Mouse (Mus musculus) left cerebral cortex, postnatal 14 days (tissue): ENCODE data around the gene Lamb2. TPM values are rescaled to one million over a fixed set of nuclear protein-coding genes. Genes with fewer than 3 reads are reported as not detected.
A peak's percentile ranks its signal among the peaks of the same experiment; 100 is the strongest.

ENCODE experiments used
- DNase-seq, 2 experiments: peaks; one replicate each; pipeline ENCODE4 v3.0.0; 2021 to 2022; ENCODE audit warnings: low spot score in 2 of 2, mixed read lengths in 1 of 2
- intact Hi-C: fragments of 180-260 bp; cut with DNase I; formaldehyde crosslinking; loops from one replicate; pipeline ENCODE4 v1.15.1; 2025
- total RNA-seq, 2 experiments: library from RNA; stranded (reverse); gene quantifications; 2 replicates each; pipeline ENCODE4 v1.2.3; 2021

The Lamb2 gene
- total RNA-seq, 2 experiments from 2014 or later: 36.0 to 38.3 TPM

DNA sequence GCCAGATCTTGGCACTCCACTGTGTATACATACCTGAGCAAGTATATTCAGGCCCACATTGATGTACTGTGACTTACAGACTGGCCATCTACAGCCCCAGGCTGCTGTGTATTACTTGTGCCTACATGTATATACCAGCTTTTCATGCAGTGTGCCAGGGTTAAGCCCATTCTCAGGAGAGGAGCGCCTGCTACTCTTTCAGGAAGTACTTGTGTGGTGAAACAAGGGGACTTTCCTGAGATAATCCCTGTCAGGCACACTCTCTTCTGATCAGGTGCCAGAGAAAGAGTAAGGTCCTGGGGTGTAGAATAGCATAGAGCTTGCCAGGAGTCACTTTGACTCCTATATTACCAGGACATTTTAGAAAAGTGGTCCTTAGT, 19.6 kb upstream of the Lamb2 start:
- no peak for DNase-seq
- intact Hi-C loops: no loop called here

DNA sequence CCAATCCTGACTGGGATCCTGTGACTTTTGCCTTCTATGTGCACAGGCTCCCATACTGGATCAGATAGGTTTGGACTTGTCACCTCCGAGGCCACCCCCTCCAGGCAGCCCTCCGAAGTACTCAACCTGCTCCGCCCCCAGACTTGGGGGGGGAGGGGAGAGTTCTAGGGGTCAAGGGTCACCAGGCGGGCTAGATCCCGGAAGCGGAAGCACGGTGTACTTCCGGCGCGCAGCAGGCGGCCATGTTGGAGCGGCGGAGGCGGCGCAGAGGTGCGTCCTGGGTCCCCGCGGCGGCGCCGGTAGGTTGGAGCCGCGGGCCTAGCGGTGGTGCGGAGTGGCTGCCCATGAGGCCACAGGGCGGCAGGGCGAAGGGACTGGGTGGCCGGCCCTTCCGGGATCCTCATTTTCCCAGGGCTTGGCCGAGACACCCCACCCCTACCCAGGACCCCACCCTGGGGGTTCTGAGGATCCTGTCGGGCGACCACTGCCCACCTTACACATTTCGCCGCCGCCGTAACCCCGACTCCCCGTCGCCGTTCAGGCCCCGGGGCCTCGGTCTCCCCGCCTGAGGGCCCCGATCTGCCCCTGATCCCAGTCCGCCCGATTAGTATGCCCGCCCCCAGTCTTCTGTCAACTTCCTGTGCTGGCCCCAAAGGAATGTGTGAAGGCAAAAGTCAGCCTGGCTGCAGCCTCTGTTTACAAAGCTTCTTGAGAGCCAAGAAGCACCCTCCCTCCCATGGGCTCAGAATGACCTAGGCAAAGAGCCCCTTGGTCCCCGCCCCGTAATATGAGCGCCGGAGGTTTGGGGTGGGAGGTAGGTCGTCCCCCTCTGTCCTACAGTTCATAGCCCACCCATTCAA, 19.0 kb upstream of the Lamb2 start, which contains the start of gene Ccdc71:
Gene Ccdc71 (plus strand): TSS at position 209 of the 860 bp plus-strand sequence.
- intact Hi-C loops: no loop called here
- peak; percentile 89 to 92 for DNase-seq

DNA sequence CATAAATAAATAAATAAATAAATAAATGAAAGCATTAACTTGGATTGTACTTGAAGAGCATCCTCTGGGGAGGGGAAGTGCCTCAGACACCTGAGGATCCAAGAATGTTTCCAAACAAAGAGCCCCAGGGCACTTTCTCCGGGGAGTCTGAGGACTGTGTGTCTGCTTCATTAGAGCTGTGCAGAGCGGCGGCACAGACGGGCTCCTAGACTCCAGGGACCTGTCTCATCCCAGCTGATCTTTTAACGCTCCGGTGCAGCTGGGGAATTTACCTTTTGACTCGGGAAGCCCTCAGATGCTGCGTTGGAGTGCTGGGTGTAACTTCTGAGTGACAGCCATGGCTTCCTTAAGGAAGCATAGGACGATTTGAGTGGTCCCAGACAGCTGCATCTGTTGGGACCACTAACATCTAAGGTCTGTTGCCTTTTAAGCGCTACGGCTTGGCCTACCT, 18.3 kb upstream of the Lamb2 start, which contains the start of gene Klhdc8b:
Gene Klhdc8b (minus strand): TSS at position 401 of the 451 bp plus-strand sequence.
- DNase-seq: no peak
- intact Hi-C loops: no loop called here

DNA sequence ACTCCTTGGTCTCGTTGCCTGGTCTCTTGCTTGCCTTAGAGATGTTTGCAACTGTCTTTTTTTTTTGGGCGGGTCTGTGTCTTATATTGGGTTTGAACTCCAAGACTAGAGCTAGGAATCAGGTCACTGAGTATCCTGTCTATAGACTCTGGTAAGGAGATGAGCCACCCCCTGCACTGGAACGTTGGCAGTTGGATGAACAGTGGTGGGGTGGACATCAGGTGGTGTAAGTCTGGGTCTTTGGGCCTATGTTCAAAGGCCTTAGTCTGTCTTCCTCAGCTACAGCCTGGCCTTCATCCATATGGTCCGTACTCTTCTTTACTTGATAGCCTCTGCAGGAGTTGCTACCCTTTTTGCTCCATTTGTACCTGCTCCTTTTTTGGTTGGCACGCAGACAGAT, 17.9 kb upstream of the Lamb2 start:
- DNase-seq: no peak
- intact Hi-C loops: no loop called here

DNA sequence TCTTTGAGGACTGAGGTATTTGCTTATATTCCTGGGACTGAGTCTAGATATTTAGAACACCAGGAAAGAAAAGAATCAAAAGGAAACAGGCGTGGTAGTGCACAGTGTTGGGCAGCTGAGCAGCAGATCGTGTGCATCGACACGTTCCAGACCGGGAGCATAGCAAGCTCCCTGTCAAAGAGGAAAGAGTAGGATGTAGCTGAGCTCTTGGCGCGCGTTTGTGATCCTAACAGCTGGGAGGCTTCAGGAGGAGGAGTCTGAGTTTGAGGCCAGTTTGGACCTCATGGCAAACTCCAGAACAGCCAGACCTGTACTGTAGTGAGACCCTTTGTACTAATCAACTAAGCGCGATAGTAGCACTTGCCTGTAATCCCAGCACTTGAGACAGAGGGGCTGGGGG, 17.3 kb upstream of the Lamb2 start:
- intact Hi-C loops: no loop called here
- no peak for DNase-seq

DNA sequence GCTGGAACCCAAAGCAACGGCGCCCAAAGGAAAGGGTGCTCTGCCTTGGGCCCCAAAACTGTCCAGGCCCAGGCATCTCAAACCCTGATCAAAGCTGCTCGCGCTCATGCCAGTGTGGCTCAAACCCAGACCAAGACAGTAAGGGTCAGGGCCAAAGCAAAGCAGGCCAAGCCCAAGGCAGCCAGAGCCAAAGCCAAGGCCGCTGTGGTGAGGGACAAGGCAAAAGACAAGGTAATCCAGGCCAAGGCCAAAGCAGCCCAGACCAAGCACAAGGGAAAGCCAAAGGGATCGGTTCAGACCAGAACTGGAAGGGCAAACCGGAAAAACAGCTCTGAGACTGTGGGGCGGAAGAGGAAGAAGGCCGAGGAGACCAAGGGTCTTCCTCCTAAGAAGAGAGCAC, 15.8 kb upstream of the Lamb2 start:
- intact Hi-C loops: no loop called here
- DNase-seq: no peak

DNA sequence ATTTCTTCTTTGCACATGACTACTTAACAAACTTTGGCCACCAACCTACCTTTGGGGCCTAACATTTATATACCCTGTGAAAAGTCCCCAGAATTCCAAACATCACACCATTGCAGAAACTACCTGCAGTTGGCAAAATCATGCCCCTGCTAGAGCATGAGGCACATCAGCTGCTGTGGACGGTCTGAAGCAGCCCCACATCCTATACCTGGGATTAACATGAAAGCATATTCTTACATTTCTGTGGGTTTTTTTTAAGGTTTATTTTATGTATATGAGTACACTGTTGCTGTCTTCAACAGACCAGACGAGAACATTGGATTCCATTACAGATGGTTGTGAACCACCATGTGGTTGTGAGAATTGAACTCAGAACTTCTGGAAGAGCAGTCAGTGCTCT, 13.3 kb upstream of the Lamb2 start:
- DNase-seq: no peak
- intact Hi-C loops: no loop called here

DNA sequence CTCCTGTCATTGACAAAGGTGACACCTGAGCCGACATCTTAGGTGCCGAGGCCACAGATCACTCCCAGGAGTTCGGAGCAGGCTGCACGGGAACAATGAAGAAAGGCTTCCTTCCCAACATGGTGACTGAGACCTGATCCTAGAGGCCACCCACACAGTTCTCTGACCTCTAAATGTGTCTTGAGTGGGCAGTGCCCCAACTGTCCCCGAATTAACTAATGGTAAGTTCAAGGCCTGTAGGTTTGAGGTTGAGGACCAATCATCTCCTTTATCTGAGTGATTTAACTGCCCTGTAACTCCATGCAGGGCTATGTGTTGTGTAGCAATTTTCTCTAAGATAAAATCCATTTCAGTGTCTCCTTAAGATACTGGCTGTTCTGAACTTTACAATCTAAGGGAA, 10.1 kb upstream of the Lamb2 start:
- intact Hi-C loops: no loop called here
- no peak for DNase-seq

DNA sequence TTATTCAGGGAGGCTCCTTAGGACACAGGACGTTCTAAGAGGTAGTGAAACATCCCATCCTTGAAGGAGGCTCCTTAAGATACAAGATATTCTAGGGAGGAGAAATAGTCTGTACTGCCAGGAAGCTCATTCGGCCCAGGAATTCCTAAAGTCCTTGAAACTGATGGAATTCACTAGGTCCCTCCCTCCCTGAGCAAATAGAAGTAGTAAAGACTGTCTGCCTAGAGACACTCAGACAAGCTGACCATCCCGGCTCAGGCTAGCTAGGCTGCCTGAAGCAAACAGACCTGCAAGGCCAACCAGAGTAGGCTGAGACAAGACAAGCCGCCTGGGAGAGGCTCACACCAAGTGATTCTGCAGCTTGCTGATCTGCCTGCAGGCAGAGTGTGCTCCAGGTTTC, 9.7 kb upstream of the Lamb2 start:
- intact Hi-C loops: no loop called here

DNA sequence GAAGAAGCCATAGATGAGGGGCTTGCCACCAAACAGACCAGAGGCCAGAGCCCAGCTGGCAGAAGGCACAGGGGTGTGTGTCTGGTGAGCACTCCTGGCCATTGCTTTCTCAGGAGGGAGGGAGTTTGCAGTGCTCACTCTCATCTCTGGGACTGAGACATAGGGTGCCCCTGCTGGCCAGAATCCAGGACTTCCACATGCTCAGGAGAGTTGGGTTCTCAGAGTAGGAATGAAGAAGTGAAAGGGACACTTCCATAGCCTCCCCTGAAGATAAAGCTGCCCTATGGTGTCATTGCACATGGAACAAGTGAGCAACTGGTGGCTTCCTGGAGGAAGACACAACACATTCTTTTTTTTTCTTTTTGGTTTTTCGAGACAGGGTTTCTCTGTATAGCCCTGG, 5.0 kb upstream of the Lamb2 start:
- no peak for DNase-seq
- intact Hi-C loops: no loop called here

More for the DNA sequence above, 9.7 kb upstream of the Lamb2 start:
- no peak for DNase-seq

DNA sequence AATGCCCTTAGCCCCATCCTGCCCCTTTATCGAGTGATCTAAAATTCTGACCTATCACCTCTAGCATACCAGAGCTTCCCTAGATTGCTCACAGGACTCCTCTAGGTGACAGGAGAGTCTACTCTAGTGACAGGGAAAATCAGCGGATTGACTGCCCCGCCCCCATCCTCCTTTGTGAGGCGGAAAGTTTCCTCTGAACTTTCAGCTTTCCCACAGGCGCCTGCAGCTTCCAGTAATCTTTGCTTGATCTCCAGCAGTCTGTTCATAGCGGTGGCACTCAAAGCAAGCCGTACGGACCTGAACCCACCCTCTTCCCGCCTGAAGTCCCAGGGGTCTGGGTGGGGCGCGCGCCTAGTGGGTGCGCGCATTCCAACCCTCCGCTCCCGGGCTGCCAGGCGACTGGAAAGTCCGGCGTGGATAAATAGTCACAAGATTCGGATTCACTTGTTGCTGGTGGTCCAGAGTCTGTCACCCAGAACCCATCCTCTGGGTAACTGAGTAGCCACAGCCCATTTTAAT, 839 bp upstream of the Lamb2 start:
- intact Hi-C loops: no loop called here

DNA sequence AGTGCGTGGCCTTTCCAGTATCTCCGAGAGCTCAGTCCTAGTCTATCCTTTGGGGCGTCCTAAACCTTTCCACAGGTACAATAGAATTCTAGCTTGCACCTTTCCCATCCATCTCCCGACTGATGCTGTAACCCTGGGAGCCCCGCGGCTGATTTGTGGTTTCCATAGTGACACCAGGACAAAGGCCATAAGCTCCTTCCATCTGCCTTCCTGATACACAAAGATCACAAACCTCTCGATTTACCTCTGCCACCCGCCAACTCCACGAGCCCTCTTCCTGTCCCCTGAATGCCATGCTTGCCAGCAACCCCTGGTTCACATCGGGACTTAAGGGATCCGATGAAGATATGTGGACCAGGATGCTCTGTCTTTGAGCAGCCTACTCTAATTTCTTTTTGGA, 295 bp upstream of the Lamb2 start:
- intact Hi-C loops: no loop called here
- no peak for DNase-seq

More for the DNA sequence above, 839 bp upstream of the Lamb2 start:
- DNase-seq: peak in 1 of 2 experiments; percentile 39

DNA sequence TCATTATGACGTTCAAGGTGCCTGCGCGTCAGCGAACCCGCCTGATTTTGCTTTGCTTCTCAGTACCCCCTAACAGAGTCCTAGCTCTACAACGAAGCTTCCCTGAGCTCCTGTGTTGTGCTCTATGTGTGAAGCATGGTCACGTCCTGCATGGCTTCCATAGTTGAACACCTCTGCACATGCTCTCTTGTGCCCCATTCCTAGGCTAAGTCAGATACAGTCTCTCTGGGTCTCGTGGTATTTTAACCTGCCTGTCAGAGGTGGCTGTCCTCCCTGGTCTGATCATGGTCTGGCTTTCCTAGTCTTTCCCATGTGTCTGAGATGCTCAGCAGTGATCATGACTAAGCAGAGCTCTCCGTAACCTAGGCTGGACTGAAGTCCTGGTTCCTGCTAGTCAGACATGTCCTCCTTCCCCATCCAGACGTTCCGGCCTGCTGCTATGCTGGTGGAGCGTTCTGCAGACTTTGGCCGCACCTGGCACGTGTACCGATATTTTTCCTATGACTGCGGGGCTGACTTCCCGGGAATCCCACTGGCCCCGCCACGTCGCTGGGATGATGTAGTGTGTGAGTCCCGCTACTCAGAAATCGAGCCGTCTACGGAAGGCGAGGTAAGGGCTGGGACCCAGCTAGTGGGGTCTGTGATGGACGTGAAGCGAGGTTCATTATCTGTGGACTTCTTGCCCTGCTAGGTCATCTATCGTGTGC, 1.4 kb downstream of the Lamb2 start:
- DNase-seq: no peak
- intact Hi-C loops: no loop called here

DNA sequence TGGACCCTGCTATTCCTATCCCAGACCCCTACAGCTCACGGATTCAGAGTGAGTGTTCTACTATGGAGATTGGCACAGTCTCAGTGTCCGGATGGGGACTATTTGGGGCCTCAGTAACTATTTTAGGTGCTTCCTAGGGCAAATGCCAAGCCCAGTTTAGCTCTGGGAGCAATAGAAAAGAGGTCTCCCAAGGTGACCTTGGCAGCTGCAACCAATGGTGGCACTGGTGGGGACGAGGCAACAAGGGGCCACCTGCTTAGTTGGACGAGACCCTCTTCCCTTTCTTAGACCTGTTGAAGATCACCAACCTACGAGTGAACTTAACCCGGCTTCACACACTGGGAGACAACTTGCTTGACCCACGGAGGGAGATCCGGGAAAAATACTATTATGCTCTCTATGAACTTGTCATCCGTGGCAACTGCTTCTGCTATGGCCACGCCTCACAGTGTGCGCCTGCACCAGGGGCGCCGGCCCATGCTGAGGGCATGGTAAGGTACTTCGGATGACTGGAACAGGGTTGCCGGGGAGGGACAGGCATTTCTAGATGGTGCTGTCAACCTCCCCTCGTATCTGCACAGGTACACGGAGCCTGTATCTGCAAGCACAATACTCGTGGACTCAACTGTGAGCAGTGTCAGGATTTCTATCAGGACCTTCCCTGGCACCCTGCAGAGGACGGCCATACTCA, 2.1 kb downstream of the Lamb2 start:
- intact Hi-C loops: no loop called here
- no peak for DNase-seq

DNA sequence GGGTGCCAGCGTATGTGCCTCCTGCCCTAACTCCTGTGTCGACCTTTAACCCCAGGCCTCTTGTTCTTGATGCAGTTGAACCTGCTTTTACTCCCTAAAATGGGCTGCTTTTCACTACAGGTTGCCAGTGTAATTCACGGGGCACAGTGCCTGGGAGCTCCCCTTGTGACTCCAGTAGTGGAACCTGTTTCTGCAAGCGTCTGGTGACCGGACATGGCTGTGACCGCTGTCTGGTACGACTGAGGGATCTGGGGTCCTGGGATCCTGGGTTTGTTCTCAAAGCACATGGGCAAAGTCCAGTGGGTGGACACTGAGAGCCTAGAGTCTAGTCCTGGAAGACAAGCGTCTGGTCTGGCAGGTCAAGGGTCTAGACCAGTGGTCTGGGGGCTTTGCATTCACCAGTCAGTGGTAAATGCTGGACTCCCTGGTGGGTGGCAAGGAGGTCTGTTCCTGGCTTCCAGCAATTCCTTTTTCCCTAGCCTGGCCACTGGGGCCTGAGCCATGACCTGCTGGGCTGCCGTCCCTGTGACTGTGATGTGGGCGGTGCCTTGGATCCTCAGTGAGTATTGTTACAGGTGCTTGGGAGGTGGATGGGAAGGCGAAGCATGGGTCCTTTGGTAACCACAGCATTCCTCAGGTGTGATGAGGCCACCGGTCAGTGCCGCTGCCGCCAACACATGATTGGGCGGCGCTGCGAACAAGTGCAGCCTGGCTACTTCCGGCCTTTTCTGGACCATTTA, 3.7 kb downstream of the Lamb2 start:
- intact Hi-C loops: no loop called here
- DNase-seq: no peak

DNA sequence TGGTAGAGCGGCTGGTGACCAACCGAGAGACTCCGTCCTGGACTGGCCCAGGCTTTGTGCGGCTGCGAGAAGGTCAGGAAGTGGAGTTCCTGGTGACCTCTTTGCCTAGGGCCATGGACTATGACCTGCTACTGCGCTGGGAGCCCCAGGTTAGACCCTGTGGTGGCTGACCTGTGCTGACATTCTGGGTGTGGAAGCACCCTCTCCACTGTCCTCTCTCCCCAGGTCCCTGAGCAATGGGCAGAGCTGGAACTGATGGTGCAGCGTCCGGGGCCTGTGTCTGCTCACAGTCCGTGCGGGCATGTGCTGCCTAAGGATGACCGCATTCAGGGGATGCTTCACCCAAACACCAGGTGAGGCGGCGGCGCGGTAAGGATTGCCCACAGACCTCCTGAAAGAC, 4.5 kb downstream of the Lamb2 start:
- intact Hi-C loops: no loop called here
- DNase-seq: no peak

DNA sequence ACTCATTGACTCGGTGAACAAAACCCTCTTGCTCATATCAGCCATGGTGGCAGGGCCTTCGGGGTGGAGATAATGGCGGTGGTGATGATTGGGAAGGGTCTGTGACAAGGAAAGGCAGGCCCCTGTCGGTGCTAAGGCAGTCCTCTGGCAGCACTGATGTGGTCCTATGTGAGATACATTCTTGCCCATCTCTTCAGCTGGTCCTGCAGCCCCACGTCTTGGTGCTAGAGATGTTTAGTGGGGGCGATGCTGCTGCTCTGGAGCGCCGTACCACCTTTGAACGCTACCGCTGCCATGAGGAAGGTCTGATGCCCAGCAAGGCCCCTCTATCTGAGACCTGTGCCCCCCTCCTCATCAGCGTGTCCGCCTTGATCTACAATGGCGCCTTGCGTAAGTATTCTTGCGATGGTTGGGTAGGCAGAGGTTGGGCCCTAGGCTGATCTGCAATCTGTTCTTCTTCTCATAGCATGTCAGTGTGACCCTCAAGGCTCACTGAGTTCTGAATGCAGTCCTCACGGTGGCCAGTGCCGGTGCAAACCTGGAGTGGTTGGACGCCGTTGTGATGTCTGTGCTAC, 5.9 kb downstream of the Lamb2 start:
- intact Hi-C loops: no loop called here

DNA sequence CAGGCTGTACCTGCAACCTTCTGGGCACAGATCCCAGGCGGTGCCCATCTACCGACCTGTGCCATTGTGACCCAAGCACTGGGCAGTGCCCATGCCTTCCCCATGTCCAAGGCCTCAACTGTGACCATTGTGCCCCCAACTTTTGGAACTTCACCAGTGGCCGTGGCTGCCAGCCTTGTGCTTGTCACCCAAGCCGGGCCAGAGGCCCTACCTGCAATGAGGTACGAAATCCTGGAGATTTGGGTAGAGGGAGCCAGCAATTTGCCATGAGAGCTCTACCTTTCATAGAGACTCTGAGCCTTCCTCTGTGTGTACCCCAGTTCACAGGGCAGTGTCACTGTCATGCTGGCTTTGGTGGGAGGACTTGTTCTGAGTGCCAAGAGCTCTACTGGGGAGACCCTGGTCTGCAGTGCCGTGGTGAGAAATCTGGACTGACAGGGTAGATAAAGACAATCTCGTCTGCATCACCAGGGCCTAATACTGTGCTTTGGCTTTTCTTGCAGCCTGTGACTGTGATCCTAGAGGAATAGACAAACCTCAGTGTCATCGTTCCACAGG, 7.5 kb downstream of the Lamb2 start:
- no peak for DNase-seq
- intact Hi-C loops: no loop called here

More for the DNA sequence above, 5.9 kb downstream of the Lamb2 start:
- DNase-seq: no peak

DNA sequence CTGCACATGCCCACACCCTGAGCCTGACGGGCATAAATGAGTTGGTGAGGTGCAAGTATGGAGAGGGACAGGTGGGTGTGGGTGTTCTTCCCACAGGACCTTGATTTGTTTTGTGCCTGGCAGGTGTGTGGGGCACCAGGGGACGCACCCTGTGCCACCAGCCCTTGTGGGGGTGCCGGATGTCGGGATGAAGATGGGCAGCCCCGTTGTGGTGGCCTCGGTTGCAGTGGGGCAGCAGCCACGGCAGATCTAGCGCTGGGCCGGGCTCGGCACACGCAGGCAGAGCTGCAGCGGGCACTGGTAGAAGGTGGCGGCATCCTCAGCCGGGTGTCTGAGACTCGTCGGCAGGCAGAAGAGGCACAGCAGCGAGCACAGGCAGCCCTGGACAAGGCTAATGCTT, 8.9 kb downstream of the Lamb2 start:
- no peak for DNase-seq
- intact Hi-C loops: no loop called here
